Mouse (Mus musculus) adrenal gland, postnatal 4 days (tissue): Measurements from ENCODE around the gene Nfam1. TPM values are rescaled to one million over a fixed set of nuclear protein-coding genes. Genes with fewer than 3 reads are reported as not detected.
A peak's percentile ranks its signal among the peaks of the same experiment; 100 is the strongest.

Experiments used
- DNase-seq, 2 experiments: peaks; one replicate each; pipeline ENCODE4 v3.0.0; 2021 to 2022; ENCODE audit warnings: low spot score in 2 of 2, mixed read lengths in 2 of 2
- total RNA-seq, 2 experiments: library from RNA; stranded (reverse); gene quantifications; 2 replicates each; pipeline ENCODE4 v1.2.3; 2021

The Nfam1 gene
- total RNA-seq, 2 experiments from 2014 or later: 3.2 to 4.7 TPM

GRCm38 (mm10) chr15:82996431-82996830 is 36.7 kb downstream of the Nfam1 start:
- DNase-seq: no peak

DNA sequence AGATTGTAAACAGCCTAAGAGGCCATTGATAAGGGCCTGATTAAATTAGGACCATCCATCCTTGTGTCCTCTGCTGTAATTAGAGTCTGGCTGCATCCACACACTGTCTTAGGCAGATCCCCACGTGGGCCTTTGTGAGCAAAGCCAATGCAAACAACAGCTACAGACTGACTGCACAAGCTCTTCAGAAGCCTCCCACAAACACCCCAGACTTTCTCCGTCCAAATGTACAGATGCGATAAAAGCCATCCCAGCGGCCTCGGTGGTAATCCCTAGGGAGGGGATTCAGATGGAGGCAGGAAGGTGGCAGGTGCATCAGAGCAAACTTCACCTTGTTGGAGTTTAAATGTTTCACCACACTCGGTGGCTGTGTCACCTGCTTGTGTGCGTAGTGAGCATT is 37.9 kb downstream of the Nfam1 start:
- no peak for DNase-seq

DNA sequence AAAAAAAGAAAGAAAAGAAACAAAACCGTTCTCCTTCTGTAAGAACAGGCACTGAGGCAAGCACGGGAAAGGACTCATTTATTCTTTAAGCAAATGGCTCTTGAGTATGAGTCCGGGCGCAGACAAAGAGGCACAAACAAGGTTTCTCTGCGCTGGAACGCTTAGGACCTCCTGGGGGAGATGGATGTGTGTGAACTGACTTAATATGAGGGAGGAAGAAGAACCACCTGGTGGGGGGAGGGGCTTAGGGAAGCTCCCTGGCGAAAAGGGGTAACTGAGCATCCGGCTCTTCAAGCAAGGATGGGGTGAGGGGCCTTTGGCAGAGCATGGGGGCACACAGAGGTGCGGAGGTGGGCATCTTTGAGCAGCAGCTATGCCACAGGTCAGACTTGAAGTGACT is 40.2 kb downstream of the Nfam1 start:
- no peak for DNase-seq

DNA sequence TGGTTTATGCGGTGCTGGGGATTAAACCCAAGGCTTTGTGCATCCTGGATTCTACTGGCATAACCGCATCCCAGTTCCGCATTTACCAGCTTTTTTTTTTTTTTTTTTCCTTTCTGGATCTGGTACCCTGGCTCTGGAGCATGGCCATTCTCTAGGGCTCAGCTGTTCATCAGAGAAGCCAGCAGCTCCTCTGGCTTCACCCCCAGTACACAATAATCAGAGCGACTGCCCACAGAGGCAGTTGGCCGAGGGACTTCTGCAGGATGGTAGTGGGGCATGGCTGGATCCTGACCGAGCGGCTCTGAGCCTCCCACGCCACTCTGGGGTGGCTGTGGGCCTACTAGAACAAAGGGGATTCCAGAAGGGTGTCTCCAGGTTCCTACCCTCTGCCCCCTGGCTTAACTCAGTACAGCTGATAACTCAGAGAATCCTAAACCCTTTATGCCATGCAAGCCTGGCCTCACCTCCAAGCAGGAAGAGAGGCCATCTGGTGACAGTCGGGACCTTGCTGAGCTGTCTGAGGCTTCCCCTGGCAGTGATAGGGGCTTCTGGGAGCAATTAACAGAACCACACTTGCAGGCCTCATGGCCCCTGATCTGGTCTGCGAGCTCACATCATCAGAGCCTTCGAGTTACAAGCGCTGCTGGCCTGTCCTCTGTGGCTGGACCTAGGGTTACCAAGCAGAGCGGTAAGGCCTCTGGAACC is 40.9 kb downstream of the Nfam1 start:
- no peak for DNase-seq

- DNase-seq: no peak
Measured at GRCm38 (mm10) chr15:82989190-82989704, 43.9 kb downstream of the Nfam1 start.

GRCm38 (mm10) chr15:82987732-82988112 is 45.4 kb downstream of the Nfam1 start, which contains the start of gene Tcf20:
Tcf20 (minus strand) TSS chr15:82987872.
- peak; percentile 82 to 91 for DNase-seq

GRCm38 (mm10) chr15:82987014-82987731 is 45.9 kb downstream of the Nfam1 start:
- no peak for DNase-seq

- DNase-seq: no peak
Measured at GRCm38 (mm10) chr15:82984574-82984973, 48.5 kb downstream of the Nfam1 start.

DNA sequence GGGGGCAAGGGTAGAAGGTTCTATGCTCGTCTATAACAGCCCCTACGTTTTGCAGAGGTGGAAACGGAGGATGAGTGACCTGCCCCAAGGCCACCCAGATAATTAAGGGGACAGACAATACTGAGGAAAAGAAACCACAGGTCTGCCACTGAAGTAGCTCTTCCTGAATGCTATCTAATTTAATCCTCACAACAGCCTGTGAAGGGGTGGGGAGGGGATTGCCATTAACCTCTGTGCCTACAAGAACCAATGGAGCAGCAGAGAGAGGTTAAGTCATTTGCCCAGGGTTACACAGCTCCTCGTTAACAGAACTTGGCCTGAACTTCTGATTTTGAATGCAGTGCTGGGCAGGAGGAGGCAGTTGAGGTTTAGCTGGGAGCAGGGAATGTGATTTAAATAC is 49.0 kb downstream of the Nfam1 start:
- DNase-seq: no peak

DNA sequence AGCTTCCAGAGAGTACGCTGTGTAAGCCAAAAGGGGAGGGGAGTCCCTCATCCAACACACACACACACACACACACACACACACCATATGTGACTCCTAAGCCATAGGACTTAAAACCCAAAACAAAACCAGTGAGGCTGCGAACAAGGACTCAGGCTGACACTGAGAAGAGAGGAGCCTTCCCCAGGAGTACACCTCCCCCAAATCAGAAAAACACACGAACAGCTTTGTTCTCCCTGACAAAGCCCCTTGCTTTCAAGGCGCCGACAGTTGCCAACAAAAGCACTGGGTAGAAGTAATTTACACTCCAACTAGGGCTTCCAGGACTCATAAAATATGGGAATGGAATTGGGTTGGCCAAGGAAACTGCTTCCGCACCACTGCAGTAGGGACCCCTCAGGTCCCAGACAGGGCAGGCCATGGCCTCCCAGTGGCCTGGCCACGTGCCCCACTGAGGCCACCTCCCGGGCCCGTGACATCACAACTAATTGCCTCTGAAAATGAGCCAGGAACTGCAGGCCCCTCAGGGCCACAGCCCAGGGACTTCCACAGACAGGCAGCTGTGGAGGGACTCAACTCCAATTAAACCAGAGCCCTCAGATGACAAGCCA is 49.6 kb downstream of the Nfam1 start:
- peak in 1 of 2 experiments; percentile 28 for DNase-seq

- DNase-seq: no peak
Measured at GRCm38 (mm10) chr15:82982724-82983415, 50.2 kb downstream of the Nfam1 start.

DNA sequence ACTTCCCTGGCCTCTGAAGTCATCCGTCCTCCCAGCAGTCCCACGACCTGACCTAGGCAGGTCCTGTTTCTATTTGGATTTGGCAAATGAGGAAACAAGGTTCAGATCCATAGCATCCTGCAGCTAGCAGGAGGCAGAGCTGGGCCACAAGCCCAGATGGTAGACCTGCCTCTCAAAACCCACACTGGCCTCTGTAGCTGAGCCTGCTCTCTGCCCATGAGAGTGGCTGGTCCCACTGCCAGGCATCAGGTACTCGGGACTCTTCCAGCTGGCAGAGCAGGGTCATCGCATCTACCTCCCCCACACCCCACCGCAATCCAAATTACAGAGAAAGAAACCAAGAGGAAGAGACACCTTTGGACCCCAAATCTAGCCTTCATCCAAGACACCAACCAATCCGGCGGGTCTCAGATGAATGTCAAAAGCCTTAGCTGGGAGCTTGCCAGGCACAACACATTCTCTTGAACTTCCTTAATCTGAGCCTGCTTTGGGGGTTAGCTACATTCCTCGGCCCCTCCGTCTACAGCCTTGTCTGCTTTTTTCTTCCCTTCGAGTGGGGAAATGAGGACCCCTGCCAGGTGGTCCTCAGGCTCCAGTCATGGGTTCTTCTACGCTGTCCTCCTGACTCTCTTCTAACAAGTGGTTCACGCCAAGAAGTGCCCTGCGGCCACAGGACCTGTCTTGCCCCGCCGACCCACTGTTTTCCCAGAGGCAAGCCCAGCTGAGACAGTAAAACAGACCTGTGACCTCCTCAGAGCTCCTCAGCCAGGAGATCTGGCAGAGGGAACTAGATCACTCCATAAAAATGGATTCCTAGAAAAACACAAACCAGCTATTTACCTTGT is 51.2 kb downstream of the Nfam1 start:
- no peak for DNase-seq

GRCm38 (mm10) chr15:82979531-82979930 is 53.6 kb downstream of the Nfam1 start:
- no peak for DNase-seq

DNA sequence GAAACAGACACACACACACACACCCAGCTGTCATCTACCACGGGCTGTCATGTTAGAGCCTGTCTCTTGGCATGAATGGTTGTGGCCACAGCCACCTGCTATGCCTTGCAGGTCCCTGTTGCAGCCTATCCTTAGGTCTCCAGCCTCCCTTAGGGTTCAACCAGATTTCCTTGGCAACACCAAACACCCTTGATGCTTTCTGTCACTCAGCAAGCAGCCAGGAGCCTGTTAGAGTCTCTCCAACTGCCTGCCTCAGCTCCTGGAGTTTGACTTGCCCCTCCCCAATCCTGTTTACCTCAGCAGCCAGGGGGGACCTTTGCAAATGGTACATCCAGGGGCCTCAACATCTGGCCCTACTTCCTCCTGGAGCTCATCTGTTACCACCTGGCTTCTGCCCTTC is 58.6 kb downstream of the Nfam1 start:
- DNase-seq: no peak

DNA sequence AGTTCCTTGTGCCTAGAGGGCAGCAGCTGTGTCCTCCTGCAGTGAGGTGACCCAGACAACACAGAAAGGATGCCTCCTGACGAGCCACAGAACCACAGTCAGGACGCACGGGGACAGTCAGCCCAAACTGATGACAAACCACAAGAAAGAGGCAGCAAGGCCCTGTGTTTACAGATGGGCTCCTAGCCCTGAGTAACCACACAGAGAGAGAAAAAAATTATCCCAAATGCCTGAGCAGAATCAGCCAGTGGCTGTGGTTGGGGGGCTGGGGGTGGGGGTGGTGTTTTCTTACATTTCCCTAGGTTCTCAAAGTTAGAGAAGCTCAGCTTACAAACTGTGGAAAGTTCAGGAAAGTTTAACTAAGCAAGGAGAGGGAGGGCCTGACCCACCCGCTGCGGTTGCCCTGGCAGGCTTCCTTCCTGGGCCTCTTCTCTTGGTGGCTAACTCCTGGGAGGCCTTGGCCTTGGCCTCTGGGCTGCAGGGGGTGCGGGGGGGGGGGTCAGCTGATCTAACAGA is 63.8 kb downstream of the Nfam1 start:
- no peak for DNase-seq

GRCm38 (mm10) chr15:82968449-82968848 is 64.7 kb downstream of the Nfam1 start:
- DNase-seq: no peak

DNA sequence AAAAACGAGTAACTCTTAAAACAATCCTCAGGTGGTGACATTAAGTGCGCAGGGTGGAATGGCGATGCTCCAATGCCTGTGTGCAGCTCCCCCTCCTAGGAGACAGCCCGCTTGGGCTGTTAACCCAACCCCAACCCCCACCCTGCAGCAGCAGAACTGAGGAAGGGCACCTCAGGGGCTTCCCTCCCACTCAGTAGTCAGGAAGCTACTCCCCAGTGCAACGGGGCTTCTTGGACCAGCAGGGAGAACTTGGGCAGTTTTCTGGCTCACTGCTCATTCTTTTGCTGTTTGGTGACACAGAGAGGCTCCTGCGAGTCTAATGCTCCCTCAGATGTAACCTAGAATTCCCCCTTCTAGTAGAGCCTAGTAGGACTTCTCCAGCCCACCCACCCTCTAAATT is 65.2 kb downstream of the Nfam1 start:
- no peak for DNase-seq

GRCm38 (mm10) chr15:82964266-82964825 is 68.8 kb downstream of the Nfam1 start:
- no peak for DNase-seq

DNA sequence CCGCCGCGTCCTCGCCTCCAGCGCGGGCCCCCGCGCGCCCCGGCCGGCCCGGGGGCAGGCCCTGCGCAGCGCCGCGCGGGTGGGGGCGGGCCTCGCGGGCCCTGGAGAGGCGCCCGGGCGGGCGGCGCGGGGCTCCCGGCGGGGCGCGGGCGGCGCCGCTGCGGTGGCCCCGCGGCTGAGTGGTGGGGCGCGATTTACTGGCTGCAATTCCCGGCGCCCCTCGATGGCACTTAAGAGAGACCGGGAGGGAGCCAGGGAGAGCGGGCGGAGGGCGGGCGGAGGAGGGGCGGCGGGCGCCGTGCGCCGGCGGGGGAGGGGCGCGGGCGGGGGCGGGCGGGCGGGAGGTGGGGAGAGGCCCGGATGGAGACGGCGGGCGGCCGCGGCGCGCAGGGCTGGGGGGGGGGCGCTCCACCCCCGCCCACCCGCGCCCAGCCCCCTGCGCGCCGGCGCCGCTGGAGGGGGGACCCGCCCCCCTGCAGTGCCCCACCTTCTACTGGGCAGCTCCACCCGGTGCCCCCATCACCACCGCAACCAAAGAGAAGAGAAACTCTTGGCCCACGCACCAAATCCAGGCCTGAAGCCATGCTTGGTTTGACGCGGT is 69.5 kb downstream of the Nfam1 start:
- no peak for DNase-seq

GRCm38 (mm10) chr15:82963090-82963489 is 70.0 kb downstream of the Nfam1 start:
- no peak for DNase-seq
